Mouse (Mus musculus) G1E (cell line): ENCODE measurements around the gene Fam20a.

Experiments
- CTCF ChIP-seq: IDR thresholded peaks from 2 replicates; pipeline ENCODE4 v1.5.1; 2012; ENCODE audit warnings: low read depth, low read length, inconsistent platforms, mixed read lengths
- GATA1 ChIP-seq: IDR thresholded peaks from 2 replicates; pipeline ENCODE4 v1.6.1; 2012; ENCODE audit warnings: borderline replicate concordance, low read length, inconsistent platforms, mixed read lengths

DNA sequence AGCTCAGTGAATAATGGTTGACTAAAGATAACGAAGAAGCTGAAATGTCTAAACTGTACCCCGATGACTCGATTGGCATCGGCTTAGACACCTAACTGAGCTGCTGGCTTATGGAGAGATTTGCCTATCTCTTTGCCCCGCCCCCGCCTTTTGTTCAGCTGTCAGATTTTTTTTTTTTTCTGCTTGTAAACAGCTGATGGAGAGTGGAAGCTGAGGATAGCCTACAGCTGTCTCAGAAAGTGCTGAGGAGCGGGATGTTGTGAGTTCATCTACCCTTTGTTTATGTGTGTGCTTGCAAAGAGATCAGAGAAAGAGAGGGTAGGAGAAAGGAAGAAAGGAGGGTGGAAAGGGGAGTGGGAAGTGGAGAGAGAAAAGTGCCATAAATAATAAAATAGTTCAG lies 38.0 kb upstream of the Fam20a start:
- TF ChIP-seq CTCF, result no peak
- no peak for TF ChIP-seq GATA1
